Mouse (Mus musculus) hindbrain, embryonic 14.5 days (tissue): ENCODE results near the gene Atp8b4. TPM values are rescaled to one million over a fixed set of nuclear protein-coding genes. Genes with fewer than 3 reads are reported as not detected.

Experiments
- ATAC-seq: fragments of 200-750 bp; cut with Nextera tagmentation; 2 replicates; pipeline ENCODE4 v1.8.0; 2017; ENCODE audit warnings: moderate number of reproducible peaks, mild to moderate bottlenecking, moderate TSS enrichment, moderate library complexity; ENCODE audit not compliant: low FRiP score
- DNase-seq: peaks from one replicate; pipeline ENCODE4 v3.0.0-alpha.2; 2015; ENCODE audit warnings: low spot score
- H3K27ac ChIP-seq: fragments of 300-500 bp; sonication (generic); 2 replicates; pipeline ENCODE4 v1.5.1; 2014; ENCODE audit warnings: mild to moderate bottlenecking, moderate library complexity
- H3K27me3 ChIP-seq: fragments of 300-500 bp; sonication (generic); 2 replicates; pipeline ENCODE4 v1.6.1; 2014; ENCODE audit warnings: mild to moderate bottlenecking, low read length, mixed read lengths; ENCODE audit not compliant: control insufficient read depth, insufficient read depth
- H3K36me3 ChIP-seq: fragments of 300-500 bp; sonication (generic); replicated peaks from 2 replicates; pipeline ENCODE4 v1.6.1; 2014; ENCODE audit not compliant: control insufficient read depth, insufficient read depth
- H3K4me1 ChIP-seq: fragments of 300-500 bp; sonication (generic); replicated peaks from 2 replicates; pipeline ENCODE4 v1.6.1; 2014; ENCODE audit warnings: antibody characterized with exemption, low read length, mixed read lengths; ENCODE audit not compliant: control insufficient read depth, insufficient read depth
- H3K4me2 ChIP-seq: fragments of 300-500 bp; sonication (generic); replicated peaks from 2 replicates; pipeline ENCODE4 v1.6.1; 2014; ENCODE audit warnings: mild to moderate bottlenecking, moderate library complexity
- H3K4me3 ChIP-seq: fragments of 300-500 bp; sonication (generic); replicated peaks from 2 replicates; pipeline ENCODE4 v1.5.1; 2014; ENCODE audit warnings: mild to moderate bottlenecking, low read length
- H3K9ac ChIP-seq: fragments of 300-500 bp; sonication (generic); 2 replicates; pipeline ENCODE4 v1.6.1; 2014
- H3K9me3 ChIP-seq: fragments of 300-500 bp; sonication (generic); 2 replicates; pipeline ENCODE4 v1.6.1; 2016; ENCODE audit warnings: low read length; ENCODE audit not compliant: control insufficient read depth
- WGBS: fragments of 180-500 bp; shearing (Covaris S2); extraction: QIAGEN DNeasy Blood & Tissue Kit; methylation state at CpG from one replicate; pipeline ENCODE4 v1.1.7; 2014; 5-methylcytosine and 5-hydroxymethylcytosine counted together
- polyA plus RNA-seq: library from polyadenylated mRNA; unstranded; fragments of >200 nt; fragmentation: Nextera tagmentation; extraction: Ambion mirVana; gene quantifications from 2 replicates; pipeline ENCODE4 v1.2.1, GENCODE M21; 2014

Gene Atp8b4
- polyA plus RNA-seq, 1 experiment from 2014 or later: 0.08 TPM

GRCm38 (mm10) chr2:126499730-126500129, 744 bp downstream of the Atp8b4 start:
- H3K9me3 ChIP-seq: no peaks in the 10 kb centered on the region
- 79% methylated on average over 8 of the region's 8 CpGs for WGBS
- no peak overlapping the region for H3K27ac ChIP-seq
- H3K4me3 ChIP-seq: no peak overlapping the region
- no peak overlapping the region for H3K4me2 ChIP-seq
- no peak for DNase-seq
- no peak overlapping the region for H3K9ac ChIP-seq
- H3K36me3 ChIP-seq: no peaks in the 10 kb centered on the region
- no peaks in the 10 kb centered on the region for H3K27me3 ChIP-seq
- no peak for ATAC-seq
- H3K4me1 ChIP-seq: no peaks in the 10 kb centered on the region

GRCm38 (mm10) chr2:126498761-126499452, 1.6 kb downstream of the Atp8b4 start:
- no peaks in the 10 kb centered on the region for H3K27me3 ChIP-seq
- no peaks in the 10 kb centered on the region for H3K36me3 ChIP-seq
- no peak overlapping the region for H3K4me2 ChIP-seq
- no peak overlapping the region for H3K4me3 ChIP-seq
- no peak overlapping the region for H3K9ac ChIP-seq
- no peak for ATAC-seq
- DNase-seq: no peak
- WGBS: 90% methylated on average over 11 of the region's 11 CpGs
- H3K27ac ChIP-seq: no peak overlapping the region
- H3K4me1 ChIP-seq: no peaks in the 10 kb centered on the region
- H3K9me3 ChIP-seq: no peaks in the 10 kb centered on the region

- Histone ChIP-seq H3K4me3 (no peak overlapping the region), H3K4me1 (no peaks in the 10 kb centered on the region), H3K9ac (no peak overlapping the region), H3K36me3 (no peaks in the 10 kb centered on the region), H3K4me2 (no peak overlapping the region), H3K9me3 (no peaks in the 10 kb centered on the region), H3K27ac (no peak overlapping the region), H3K27me3 (no peaks in the 10 kb centered on the region)
- ATAC-seq: no peak
- 84% methylated on average over 9 of the region's 9 CpGs for whole genome bisulfite sequencing
- DNase-seq: no peak
Observed at GRCm38 (mm10) chr2:126496838-126497237, 3.6 kb downstream of the Atp8b4 start.

GRCm38 (mm10) chr2:126495832-126496695, 4.4 kb downstream of the Atp8b4 start:
- H3K9me3 ChIP-seq: no peaks in the 10 kb centered on the region
- ATAC-seq (no peak), DNase-seq (no peak)
- no peaks in the 10 kb centered on the region for H3K36me3 ChIP-seq
- no peak overlapping the region for H3K4me3 ChIP-seq
- WGBS: 81% methylated on average over 14 of the region's 14 CpGs
- no peak overlapping the region for H3K4me2 ChIP-seq
- no peaks in the 10 kb centered on the region for H3K27me3 ChIP-seq
- no peaks in the 10 kb centered on the region for H3K4me1 ChIP-seq
- H3K27ac ChIP-seq: no peak overlapping the region
- no peak overlapping the region for H3K9ac ChIP-seq

- DNase-seq: peak; percentile 43
- Histone ChIP-seq H3K4me3 (no peak overlapping the region), H3K4me2 (no peak overlapping the region), H3K27ac (no peak overlapping the region), H3K27me3 (no peaks in the 10 kb centered on the region), H3K9ac (no peak overlapping the region), H3K4me1 (no peaks in the 10 kb centered on the region), H3K36me3 (no peaks in the 10 kb centered on the region), H3K9me3 (no peaks in the 10 kb centered on the region)
- 45% methylated on average over 7 of the region's 7 CpGs for WGBS
- no peak for ATAC-seq
Observed at GRCm38 (mm10) chr2:126495230-126495629, 5.2 kb downstream of the Atp8b4 start.

GRCm38 (mm10) chr2:126493306-126493705, 7.2 kb downstream of the Atp8b4 start:
- no peaks in the 10 kb centered on the region for H3K36me3 ChIP-seq
- DNase-seq (no peak), ATAC-seq (no peak)
- no peaks in the 10 kb centered on the region for H3K27me3 ChIP-seq
- 83% methylated on average over 8 of the region's 8 CpGs for WGBS
- H3K27ac ChIP-seq: no peak overlapping the region
- no peaks in the 10 kb centered on the region for H3K9me3 ChIP-seq
- H3K4me2 ChIP-seq: no peak overlapping the region
- no peak overlapping the region for H3K9ac ChIP-seq
- H3K4me3 ChIP-seq: no peak overlapping the region
- H3K4me1 ChIP-seq: no peaks in the 10 kb centered on the region

GRCm38 (mm10) chr2:126492713-126493112, 7.8 kb downstream of the Atp8b4 start:
- peak; percentile 32 for DNase-seq

GRCm38 (mm10) chr2:126491446-126491845, 9.0 kb downstream of the Atp8b4 start:
- ATAC-seq: no peak
- 89% methylated on average over 4 of the region's 4 CpGs for WGBS
- H3K27ac ChIP-seq: no peak overlapping the region

More at GRCm38 (mm10) chr2:126492713-126493112, 7.8 kb downstream of the Atp8b4 start:
- ATAC-seq: no peak
- no peaks in the 10 kb centered on the region for H3K4me1 ChIP-seq
- no peaks in the 10 kb centered on the region for H3K27me3 ChIP-seq
- no peak overlapping the region for H3K4me3 ChIP-seq
- WGBS: 27% methylated on average over 5 of the region's 5 CpGs
- no peaks in the 10 kb centered on the region for H3K36me3 ChIP-seq
- H3K27ac ChIP-seq: no peak overlapping the region
- H3K9me3 ChIP-seq: no peaks in the 10 kb centered on the region
- H3K9ac ChIP-seq: no peak overlapping the region
- no peak overlapping the region for H3K4me2 ChIP-seq

GRCm38 (mm10) chr2:126490573-126490972, 9.9 kb downstream of the Atp8b4 start:
- Histone ChIP-seq H3K4me3 (no peak overlapping the region), H3K36me3 (no peaks in the 10 kb centered on the region), H3K9ac (no peak overlapping the region), H3K9me3 (no peaks in the 10 kb centered on the region), H3K27me3 (no peaks in the 10 kb centered on the region), H3K4me2 (no peak overlapping the region), H3K4me1 (no peaks in the 10 kb centered on the region), H3K27ac (no peak overlapping the region)
- DNase-seq: no peak
- no peak for ATAC-seq
- 89% methylated on average over 9 of the region's 9 CpGs for WGBS

More at GRCm38 (mm10) chr2:126491446-126491845, 9.0 kb downstream of the Atp8b4 start:
- Histone ChIP-seq H3K27me3 (no peaks in the 10 kb centered on the region), H3K4me3 (no peak overlapping the region), H3K9me3 (no peaks in the 10 kb centered on the region), H3K36me3 (no peaks in the 10 kb centered on the region), H3K4me1 (no peaks in the 10 kb centered on the region), H3K9ac (no peak overlapping the region), H3K4me2 (no peak overlapping the region)
- DNase-seq: no peak
